Mouse (Mus musculus): ENCODE measurements at regions not wholly inside any gene's neighbourhood (a gene's known extent, or its start where the extent isn't known, plus 50 kb on each side); places are given as distances from the start of the nearest gene placed in this dataset.

DNA sequence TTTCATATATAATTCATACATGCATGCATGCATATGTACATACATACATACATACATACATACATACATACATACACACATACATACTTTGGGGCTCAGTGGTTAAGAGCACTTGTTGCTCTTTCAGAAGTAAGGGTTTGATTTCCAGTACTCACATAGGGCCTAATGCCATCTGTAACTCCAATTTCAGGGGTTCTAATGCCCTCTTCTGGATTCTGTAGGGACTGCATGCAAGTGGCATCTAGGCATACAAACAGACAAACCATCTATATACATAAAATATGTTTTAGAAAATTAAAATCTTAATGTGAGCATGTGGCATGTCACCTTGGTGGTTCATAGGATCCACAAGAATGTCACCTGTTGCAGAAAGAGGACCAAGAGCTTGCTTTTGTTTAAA is 426.7 kb upstream of the Mki67 start:
- no peak overlapping the region for H3K9ac ChIP-seq
- H3K9me3 ChIP-seq, result no peaks in the 10 kb centered on the region
- H3K4me1 ChIP-seq, result peaks cover 7% of the 10 kb centered on the region; the same call in 1 of the 2 replicates
- H3K27ac ChIP-seq, result no peak overlapping the region
- H3K4me2 ChIP-seq, result no peak overlapping the region
- ATAC-seq (replicated peaks), result no peak
- H3K4me3 ChIP-seq, result no peak overlapping the region
- no peaks in the 10 kb centered on the region for H3K27me3 ChIP-seq (replicated peaks)
- no peaks in the 10 kb centered on the region for H3K36me3 ChIP-seq (replicated peaks)

DNA sequence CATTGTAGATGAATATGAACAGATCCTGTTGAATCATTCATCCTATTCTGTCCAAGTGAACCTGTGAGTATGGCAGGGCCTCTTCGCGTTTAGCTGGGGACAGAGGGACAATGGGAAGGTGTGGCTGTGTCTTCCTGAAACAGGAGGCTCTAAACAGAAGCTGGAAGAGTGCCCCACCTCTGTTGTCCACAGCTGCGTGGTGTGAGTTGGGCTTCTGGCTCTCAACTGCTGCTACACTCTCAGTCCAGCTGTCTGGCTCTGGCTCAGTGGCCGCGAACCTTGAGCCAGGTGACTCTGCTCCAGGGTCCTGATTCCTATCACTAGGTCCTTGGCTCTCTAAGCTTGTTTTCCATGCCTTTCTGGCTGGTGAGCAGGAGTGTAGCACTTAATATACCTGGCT is 434.0 kb upstream of the Mki67 start:
- no peaks in the 10 kb centered on the region for H3K27me3 ChIP-seq (replicated peaks)
- 55% methylated on average over 5 of the region's 5 CpGs for WGBS
- ATAC-seq (replicated peaks), result no peak
- no peak overlapping the region for H3K9ac ChIP-seq
- no peak overlapping the region for H3K4me2 ChIP-seq
- H3K36me3 ChIP-seq (replicated peaks), result no peaks in the 10 kb centered on the region
- no peaks in the 10 kb centered on the region for H3K9me3 ChIP-seq
- peaks cover 3% of the 10 kb centered on the region; the same call in 1 of the 2 replicates for H3K4me1 ChIP-seq
- no peak overlapping the region for H3K4me3 ChIP-seq
- no peak overlapping the region for H3K27ac ChIP-seq

DNA sequence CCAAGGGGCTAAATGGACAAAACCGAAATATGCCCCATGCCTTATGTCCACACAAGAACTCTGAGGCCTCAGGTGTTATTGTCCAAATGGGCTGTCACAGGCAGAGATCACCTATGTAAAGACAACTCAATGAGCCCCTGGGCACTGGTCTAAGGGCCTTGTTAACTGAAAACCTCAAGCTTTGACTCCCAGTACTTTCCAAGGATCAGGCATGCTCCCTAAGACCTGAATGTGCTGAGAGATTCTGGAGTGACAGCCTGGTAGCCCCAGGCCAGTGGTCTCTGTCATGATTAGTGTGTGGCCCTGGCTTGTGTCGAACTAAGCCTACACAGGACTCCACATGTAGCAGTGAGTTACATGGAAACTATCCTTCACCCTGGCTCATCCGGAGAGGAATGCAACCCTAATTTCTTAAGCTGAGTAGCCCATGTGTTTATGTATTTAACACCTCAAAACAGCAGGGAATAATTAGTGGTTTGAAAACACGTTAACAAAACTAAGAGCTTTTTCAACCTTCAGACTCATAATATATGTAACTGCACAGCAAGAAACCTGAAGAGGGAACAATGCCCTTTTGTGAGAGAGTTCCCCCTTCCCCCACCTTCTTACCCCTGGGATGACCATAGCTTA is 435.3 kb upstream of the Mki67 start:
- H3K9ac ChIP-seq, result no peak overlapping the region
- 39% methylated on average over 4 of the region's 4 CpGs for WGBS
- no peak overlapping the region for H3K4me3 ChIP-seq
- no peak overlapping the region for H3K27ac ChIP-seq
- peaks cover 3% of the 10 kb centered on the region; the same call in 1 of the 2 replicates for H3K4me1 ChIP-seq
- ATAC-seq (replicated peaks), result no peak
- H3K9me3 ChIP-seq, result no peaks in the 10 kb centered on the region
- H3K27me3 ChIP-seq (replicated peaks), result no peaks in the 10 kb centered on the region
- H3K36me3 ChIP-seq (replicated peaks), result no peaks in the 10 kb centered on the region
- no peak overlapping the region for H3K4me2 ChIP-seq

DNA sequence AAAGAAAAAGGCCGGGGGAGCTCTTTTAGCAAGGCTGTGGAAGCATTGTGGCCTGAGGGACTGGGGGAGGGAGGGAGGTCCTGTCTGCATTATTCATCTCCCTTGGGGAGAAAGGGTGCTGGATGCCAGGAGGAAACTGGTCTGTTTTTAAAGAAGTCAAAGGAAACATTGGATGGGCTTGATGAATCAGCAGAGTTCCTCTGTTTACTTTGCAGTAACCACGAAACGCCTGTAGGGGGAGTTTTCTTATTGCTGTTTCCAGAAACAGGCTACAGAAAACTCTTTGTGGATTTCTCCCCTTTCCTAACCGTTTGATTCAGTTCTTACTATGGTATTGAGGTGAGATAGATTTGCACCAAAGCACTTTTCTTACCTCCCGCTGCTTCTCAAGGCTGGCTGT is 436.3 kb upstream of the Mki67 start:
- Histone ChIP-seq H3K27me3 (replicated peaks) (no peaks in the 10 kb centered on the region), H3K9ac (no peak overlapping the region), H3K4me3 (no peak overlapping the region), H3K27ac (no peak overlapping the region), H3K4me1 (peaks cover 3% of the 10 kb centered on the region; the same call in 1 of the 2 replicates), H3K4me2 (no peak overlapping the region), H3K9me3 (no peaks in the 10 kb centered on the region), H3K36me3 (replicated peaks) (no peaks in the 10 kb centered on the region)
- WGBS, result 28% methylated on average over 5 of the region's 5 CpGs
- ATAC-seq (replicated peaks), result no peak

DNA sequence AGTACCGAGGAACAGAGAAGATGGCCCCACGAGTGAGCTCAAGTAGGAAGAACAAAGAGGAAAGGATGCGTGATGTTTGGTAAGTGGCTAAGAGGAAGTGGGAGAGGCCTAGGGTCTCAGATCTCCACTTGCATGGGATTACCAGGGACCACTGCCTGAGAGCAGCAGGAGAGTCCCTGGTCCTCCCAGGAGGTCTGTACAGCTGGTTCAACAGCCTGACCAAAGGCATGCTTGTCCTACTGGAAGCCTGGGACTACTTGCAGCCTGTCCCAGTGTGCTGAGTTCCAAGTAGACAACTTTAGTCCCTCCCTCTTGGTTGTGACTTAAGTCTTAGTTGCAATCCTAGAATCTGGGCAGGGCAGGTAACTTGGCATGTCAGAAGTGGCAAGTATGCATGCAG is 437.5 kb upstream of the Mki67 start:
- no peak overlapping the region for H3K4me2 ChIP-seq
- H3K27me3 ChIP-seq (replicated peaks), result no peaks in the 10 kb centered on the region
- H3K36me3 ChIP-seq (replicated peaks), result no peaks in the 10 kb centered on the region
- H3K4me3 ChIP-seq, result no peak overlapping the region
- no peak overlapping the region for H3K27ac ChIP-seq
- no peak overlapping the region for H3K9ac ChIP-seq
- H3K4me1 ChIP-seq, result peaks cover 3% of the 10 kb centered on the region; the same call in 1 of the 2 replicates
- WGBS, result 74% methylated on average over 3 of the region's 3 CpGs
- no peaks in the 10 kb centered on the region for H3K9me3 ChIP-seq
- ATAC-seq (replicated peaks), result no peak

DNA sequence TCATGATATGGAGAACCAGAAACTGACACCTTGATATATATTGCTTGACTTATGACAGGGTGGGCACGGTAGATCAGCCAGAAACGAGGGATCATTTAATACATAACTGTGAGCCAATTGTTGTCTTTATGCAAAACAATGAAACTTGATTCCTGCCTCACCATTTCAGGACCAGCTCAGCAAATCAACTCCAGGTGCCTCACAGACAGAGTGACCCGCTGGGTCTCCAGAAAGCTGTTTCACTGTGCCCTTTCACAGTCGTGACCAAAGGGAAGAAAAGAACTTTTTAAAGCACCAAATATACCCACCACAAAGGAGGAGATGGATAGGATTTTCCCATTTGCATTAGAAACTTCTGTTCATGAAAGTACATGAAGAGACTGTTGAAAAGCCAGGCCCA is 443.0 kb upstream of the Mki67 start:
- WGBS, result 39% methylated on average over 4 of the region's 4 CpGs
- Histone ChIP-seq H3K36me3 (replicated peaks) (no peaks in the 10 kb centered on the region), H3K4me1 (no peaks in the 10 kb centered on the region), H3K27me3 (replicated peaks) (no peaks in the 10 kb centered on the region), H3K4me3 (no peak overlapping the region), H3K9ac (no peak overlapping the region), H3K27ac (no peak overlapping the region), H3K9me3 (no peaks in the 10 kb centered on the region), H3K4me2 (no peak overlapping the region)
- ATAC-seq (replicated peaks), result no peak

DNA sequence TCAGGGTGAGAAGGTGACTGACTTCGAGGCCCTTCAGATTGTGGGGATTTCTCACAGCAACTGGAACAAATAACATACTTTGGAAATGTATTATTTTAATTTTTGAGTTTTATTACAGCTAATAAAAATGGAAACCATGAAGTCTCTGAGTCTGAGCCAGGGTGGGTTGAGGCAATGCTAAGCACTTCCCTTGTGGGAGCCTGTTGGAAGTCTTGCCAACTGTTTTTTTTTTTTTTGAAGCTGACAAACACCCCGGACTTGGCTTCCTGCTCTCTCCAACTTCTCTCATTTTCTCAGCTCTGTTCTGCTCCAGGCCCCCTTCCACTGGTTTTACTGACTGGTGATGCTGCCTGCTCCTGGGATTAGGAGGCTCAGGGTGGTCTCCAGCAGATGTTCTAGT is 445.4 kb upstream of the Mki67 start:
- no peak for ATAC-seq (replicated peaks)
- Histone ChIP-seq H3K27me3 (replicated peaks) (no peaks in the 10 kb centered on the region), H3K36me3 (replicated peaks) (no peaks in the 10 kb centered on the region), H3K9ac (no peak overlapping the region), H3K4me1 (no peaks in the 10 kb centered on the region), H3K4me2 (no peak overlapping the region), H3K27ac (no peak overlapping the region), H3K4me3 (no peak overlapping the region), H3K9me3 (no peaks in the 10 kb centered on the region)
- 86% methylated on average over 2 of the region's 2 CpGs for WGBS

DNA sequence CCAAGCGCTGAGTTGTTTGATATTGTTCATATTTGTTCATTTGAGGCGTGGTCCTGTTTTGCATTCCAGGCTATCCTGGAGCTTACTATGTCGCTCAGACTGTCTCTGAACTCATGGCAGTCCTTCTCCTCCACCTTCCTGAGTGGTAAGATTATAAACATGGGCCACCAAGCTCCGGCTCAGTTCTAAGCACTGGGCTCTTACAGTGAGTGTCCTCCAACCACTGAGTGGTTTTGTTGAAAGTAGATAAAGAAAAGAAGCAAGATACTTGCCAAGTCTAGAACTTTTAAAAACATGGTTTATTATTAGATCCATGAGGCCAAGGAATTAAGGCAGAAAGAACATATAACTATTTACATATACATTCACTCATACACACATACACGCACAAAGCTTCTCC is 448.7 kb upstream of the Mki67 start:
- 92% methylated on average over 5 of the region's 5 CpGs for WGBS
- Histone ChIP-seq H3K36me3 (replicated peaks) (no peaks in the 10 kb centered on the region), H3K4me1 (no peaks in the 10 kb centered on the region), H3K9ac (no peak overlapping the region), H3K27ac (no peak overlapping the region), H3K9me3 (no peaks in the 10 kb centered on the region), H3K27me3 (replicated peaks) (no peaks in the 10 kb centered on the region), H3K4me3 (no peak overlapping the region), H3K4me2 (no peak overlapping the region)
- ATAC-seq (replicated peaks), result no peak

DNA sequence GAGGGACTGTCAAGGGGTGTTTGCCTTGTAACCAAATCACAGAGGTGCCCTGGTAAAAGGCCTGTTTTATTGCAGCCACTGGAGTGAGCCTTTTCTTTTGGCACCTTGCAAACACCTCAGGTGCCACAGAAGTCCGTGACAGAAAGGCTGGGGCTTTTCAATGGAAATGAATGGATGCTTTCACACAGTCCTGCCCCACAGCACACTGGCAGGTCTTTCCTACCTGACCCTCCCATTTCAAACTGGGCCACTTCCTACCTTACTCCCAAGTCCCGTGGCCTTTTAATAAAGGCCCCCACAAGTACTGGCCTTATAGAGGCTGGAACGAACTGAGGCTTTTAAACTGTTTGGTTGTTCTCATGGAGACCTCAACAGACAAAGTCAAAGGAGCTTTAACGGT is 453.1 kb upstream of the Mki67 start:
- H3K27me3 ChIP-seq (replicated peaks), result no peaks in the 10 kb centered on the region
- no peak overlapping the region for H3K4me2 ChIP-seq
- H3K4me1 ChIP-seq, result no peaks in the 10 kb centered on the region
- 59% methylated on average over 4 of the region's 4 CpGs for WGBS
- no peak overlapping the region for H3K9ac ChIP-seq
- no peaks in the 10 kb centered on the region for H3K9me3 ChIP-seq
- no peak overlapping the region for H3K27ac ChIP-seq
- no peak overlapping the region for H3K4me3 ChIP-seq
- no peak for ATAC-seq (replicated peaks)
- no peaks in the 10 kb centered on the region for H3K36me3 ChIP-seq (replicated peaks)

DNA sequence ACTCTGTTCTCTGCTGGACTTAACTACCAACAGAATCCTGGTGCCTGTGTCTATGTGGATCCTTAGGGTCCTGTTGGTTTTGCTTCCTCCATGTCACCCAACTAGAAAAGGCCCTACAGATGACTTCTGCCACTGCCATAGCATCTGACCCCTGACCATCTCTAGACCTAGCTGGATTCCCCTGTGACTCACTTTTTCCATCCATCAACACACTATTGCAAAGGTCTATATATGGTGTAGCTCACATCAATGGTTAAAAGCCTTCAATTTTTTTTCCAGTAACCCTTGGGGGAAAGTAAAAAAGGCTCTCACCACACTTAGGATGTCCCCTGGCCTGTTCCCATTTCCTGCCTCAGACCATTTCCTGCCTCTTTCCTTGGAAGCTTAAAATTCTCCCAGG is 460.2 kb upstream of the Mki67 start:
- Histone ChIP-seq H3K9me3 (no peaks in the 10 kb centered on the region), H3K27me3 (replicated peaks) (no peaks in the 10 kb centered on the region), H3K4me2 (no peak overlapping the region), H3K4me3 (no peak overlapping the region), H3K36me3 (replicated peaks) (no peaks in the 10 kb centered on the region), H3K27ac (no peak overlapping the region), H3K4me1 (peaks cover 10% of the 10 kb centered on the region), H3K9ac (no peak overlapping the region)
- no peak for ATAC-seq (replicated peaks)

DNA sequence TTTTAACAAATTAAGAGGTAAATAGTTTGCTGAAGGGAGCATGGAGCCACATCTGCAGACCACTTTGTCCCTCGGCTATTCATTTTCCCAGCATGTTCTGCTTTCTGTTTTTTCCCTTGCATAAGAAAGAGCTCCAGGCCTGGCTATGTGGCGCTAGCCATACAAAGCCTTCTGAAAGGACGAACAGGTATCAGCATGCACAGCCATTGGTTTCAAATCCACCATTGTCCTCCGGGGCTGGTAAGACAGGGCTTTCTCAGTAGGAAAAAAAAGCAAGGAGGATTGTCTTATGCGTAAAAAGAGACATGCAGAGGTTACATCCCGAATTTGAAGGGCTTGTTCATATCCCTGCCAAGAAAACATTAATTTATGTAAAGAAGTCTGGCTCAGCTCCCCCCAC is 464.8 kb upstream of the Mki67 start:
- H3K27me3 ChIP-seq (replicated peaks), result no peaks in the 10 kb centered on the region
- H3K4me2 ChIP-seq, result peak overlapping the region; percentile 26
- H3K4me3 ChIP-seq, result no peak overlapping the region
- H3K9me3 ChIP-seq, result no peaks in the 10 kb centered on the region
- H3K36me3 ChIP-seq (replicated peaks), result no peaks in the 10 kb centered on the region
- peaks cover 18% of the 10 kb centered on the region for H3K4me1 ChIP-seq
- H3K9ac ChIP-seq, result no peak overlapping the region
- 17% methylated on average over 6 of the region's 6 CpGs for WGBS
- no peak for ATAC-seq (replicated peaks)
- H3K27ac ChIP-seq, result peak overlapping the region; percentile 63

DNA sequence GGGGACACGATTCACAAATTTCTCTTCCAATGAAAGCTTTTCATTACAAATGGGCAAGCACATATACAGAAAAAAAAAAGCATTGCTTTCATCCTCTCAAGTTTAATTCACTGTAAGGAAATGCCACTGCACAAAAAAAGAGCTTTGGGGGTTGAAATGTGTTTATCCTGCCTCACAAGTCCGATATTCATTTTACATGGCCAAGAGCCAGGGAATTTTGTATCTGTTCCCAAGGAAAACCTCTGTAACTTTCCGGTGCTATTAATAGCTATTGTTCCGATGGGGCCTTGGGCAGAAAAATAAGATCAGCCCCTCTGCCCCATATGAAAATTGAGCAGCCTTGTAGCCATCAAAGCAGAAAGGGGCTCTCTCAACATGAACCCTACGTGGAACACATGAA is 465.9 kb upstream of the Mki67 start:
- Histone ChIP-seq H3K4me1 (peaks cover 18% of the 10 kb centered on the region), H3K27ac (no peak overlapping the region), H3K36me3 (replicated peaks) (no peaks in the 10 kb centered on the region), H3K9ac (no peak overlapping the region), H3K4me2 (no peak overlapping the region), H3K4me3 (no peak overlapping the region), H3K27me3 (replicated peaks) (no peaks in the 10 kb centered on the region), H3K9me3 (no peaks in the 10 kb centered on the region)
- ATAC-seq (replicated peaks), result no peak
- WGBS, result 69% methylated on average over 5 of the region's 5 CpGs

DNA sequence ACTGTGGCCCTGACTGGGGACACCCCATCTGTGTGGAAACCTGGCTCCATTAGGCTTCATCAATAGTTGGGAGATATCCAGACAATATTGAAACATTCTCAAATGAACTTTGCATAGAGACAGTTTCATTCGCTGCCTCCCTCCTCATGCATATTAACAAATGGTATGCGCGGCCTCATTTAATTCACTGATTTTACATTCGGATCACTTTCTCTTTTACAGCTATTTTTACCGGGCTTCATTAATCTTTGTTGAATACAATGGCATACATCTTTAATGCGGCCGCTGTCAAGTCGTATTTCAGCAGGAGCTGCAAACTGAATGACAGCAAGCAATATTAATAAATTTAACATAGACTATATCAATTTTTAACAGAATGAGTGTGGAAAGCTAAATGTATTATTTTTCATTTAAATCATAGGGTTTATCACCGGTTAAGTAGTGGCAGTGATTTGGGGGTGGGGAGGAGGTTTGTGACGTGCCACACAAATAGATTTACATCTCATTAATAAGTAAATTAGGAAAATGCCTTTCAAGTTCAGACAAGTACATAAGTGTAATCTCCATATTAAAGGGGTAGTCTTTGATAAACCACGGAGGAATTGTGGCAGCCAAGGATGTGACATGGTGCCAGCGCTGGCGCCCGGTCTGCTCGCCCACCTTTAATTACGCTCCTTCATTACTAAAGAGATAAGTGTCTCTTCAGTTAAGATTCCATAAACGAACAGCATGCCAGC is 480.4 kb upstream of the Mki67 start:
- 0 out of 2 replicates have a peak, but pooled peaks have one; percentile 50 for ATAC-seq (replicated peaks)
- peak overlapping the region; percentile 66 for H3K27ac ChIP-seq
- 29% methylated on average over 17 of the region's 17 CpGs for WGBS

More for the DNA sequence above, 480.4 kb upstream of the Mki67 start:
- Histone ChIP-seq H3K9ac (no peak overlapping the region), H3K27me3 (replicated peaks) (no peaks in the 10 kb centered on the region), H3K4me3 (no peak overlapping the region), H3K36me3 (replicated peaks) (no peaks in the 10 kb centered on the region), H3K4me2 (peak overlapping the region; percentile 27), H3K9me3 (no peaks in the 10 kb centered on the region), H3K4me1 (peaks cover 20% of the 10 kb centered on the region)
